ENCODE assay signal across 8 mouse cellular contexts in the genomic region with DNA sequence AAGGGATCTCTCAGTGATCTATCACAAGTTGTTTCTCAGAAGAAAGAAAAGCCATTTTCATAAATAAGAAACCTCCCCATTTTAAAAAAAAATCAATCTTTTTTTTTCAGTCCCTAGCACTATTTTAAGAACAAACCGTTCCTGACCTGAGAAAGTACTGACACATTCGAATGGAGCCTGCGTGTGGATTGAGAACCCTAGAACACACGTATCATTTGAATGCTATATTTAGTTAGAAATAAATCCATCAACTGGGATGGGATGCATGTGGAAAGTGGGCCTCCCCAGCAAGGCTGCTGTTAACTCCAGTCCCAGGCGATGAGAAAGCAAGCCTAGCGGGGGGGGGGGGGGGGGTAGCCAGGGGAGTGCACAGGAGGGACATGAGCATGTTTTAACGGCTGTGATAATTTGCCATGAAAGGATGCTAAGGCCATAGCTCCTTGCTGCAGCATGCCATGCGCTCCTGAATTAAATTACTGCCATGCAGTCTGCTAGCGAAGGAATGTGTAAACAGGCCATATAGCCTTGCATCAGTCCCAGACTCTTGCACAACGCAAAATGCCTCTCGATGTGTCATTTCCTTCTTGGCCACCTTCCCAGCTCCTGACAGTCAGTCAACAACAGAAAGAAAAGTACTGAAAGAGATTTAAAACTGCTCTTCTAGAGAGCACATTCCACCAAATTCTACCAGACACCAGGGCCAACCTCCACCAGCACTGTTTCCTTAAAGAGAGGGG.
DNase-seq lines count a peak whose midpoint lies in the region; ATAC-seq and TF ChIP-seq lines count a peak whose summit lies in the region.
"Had no signal": no experiment of that assay in that cellular context is flagged by ENCODE, and none has a peak within 500 bp of the region (broad histone marks: within the 10 kb centered on the region; RNA-seq: fewer than 3 reads in every experiment).

No protein-coding gene starts in this region.

- no peak overlapping the region for H3ac ChIP-seq in C2C12 (ENCODE audit: control insufficient read depth, insufficient read length, low read depth)

- 33% methylated on average over 11 of the region's 11 CpGs for WGBS in intestine, postnatal 0 days
- 22% methylated on average over 10 of the region's 11 CpGs for WGBS in limb, embryonic 13.5 days
- 33% methylated on average over 11 of the region's 11 CpGs for WGBS in neural tube, embryonic 13.5 days

- H3K79me3 ChIP-seq in C2C12 (ENCODE audit: low read depth), result peaks cover 73% of the 10 kb centered on the region

- no peak overlapping the region for H3K4me2 ChIP-seq in intestine, postnatal 0 days (replicated peaks; ENCODE audit: low read depth)
- no peak overlapping the region for H3K4me2 ChIP-seq in limb, embryonic 13.5 days (replicated peaks)
- no peak overlapping the region for H3K4me2 ChIP-seq in neural tube, embryonic 13.5 days

- ATAC-seq in Patski, result peak; percentile 90
- ATAC-seq in intestine, postnatal 0 days, result peak; percentile 47; the same call in 1 of the 2 replicates
- ATAC-seq in limb, embryonic 13.5 days (ENCODE audit: low FRiP score, low read depth), result peak; percentile 72
- peak; percentile 84 for ATAC-seq in neural tube, embryonic 13.5 days (ENCODE audit: low read depth)

- H3K27me3 ChIP-seq in C2C12 (ENCODE audit: control insufficient read depth, insufficient read depth, insufficient read length) (no peaks in the 10 kb centered on the region), Patski (no peaks in the 10 kb centered on the region)
- H3K27me3 ChIP-seq in intestine, postnatal 0 days (replicated peaks; ENCODE audit: control insufficient read depth, insufficient read depth, low read length), result no peaks in the 10 kb centered on the region
- peaks cover 11% of the 10 kb centered on the region for H3K27me3 ChIP-seq in limb, embryonic 13.5 days
- H3K27me3 ChIP-seq in neural tube, embryonic 13.5 days, result no peaks in the 10 kb centered on the region

- H3K9ac ChIP-seq in intestine, postnatal 0 days (ENCODE audit: low read depth, low read length), result no peak overlapping the region
- no peak overlapping the region for H3K9ac ChIP-seq in limb, embryonic 13.5 days
- H3K9ac ChIP-seq in neural tube, embryonic 13.5 days, result no peak overlapping the region

- TF ChIP-seq CTCF in C2C12 (IDR thresholded peaks at IDR 0.05; ENCODE audit: control insufficient read depth, insufficient read depth, insufficient read length) (no peak), Patski (IDR thresholded peaks at IDR 0.05) (no peak)
- TF ChIP-seq CTCF in gastrocnemius, adult 2 months (IDR thresholded peaks at IDR 0.05), result no peak
- TF ChIP-seq CTCF in intestine, postnatal 0 days (IDR thresholded peaks at IDR 0.05; ENCODE audit: low read depth), result no peak

- peaks cover 77% of the 10 kb centered on the region for H3K36me3 ChIP-seq in C2C12 (ENCODE audit: control insufficient read depth, insufficient read depth)
- no peaks in the 10 kb centered on the region for H3K36me3 ChIP-seq in intestine, postnatal 0 days (ENCODE audit: control insufficient read depth, insufficient read depth)
- no peaks in the 10 kb centered on the region for H3K36me3 ChIP-seq in limb, embryonic 13.5 days
- no peaks in the 10 kb centered on the region for H3K36me3 ChIP-seq in neural tube, embryonic 13.5 days

- intact Hi-C loops in gastrocnemius, adult 2 months (cut with DNase I), result no loop called here

- H3K4me3 ChIP-seq in C2C12 (ENCODE audit: insufficient read depth, poor library complexity, severe bottlenecking), result peak overlapping the region; percentile 0
- H3K4me3 ChIP-seq in gastrocnemius, adult 2 months, result peak overlapping the region; percentile 32; the same call in 1 of the 2 replicates
- no peak overlapping the region for H3K4me3 ChIP-seq in intestine, postnatal 0 days (ENCODE audit: low read depth, low read length)
- H3K4me3 ChIP-seq in limb, embryonic 13.5 days, result no peak overlapping the region
- no peak overlapping the region for H3K4me3 ChIP-seq in neural tube, embryonic 13.5 days
- H3K4me3 ChIP-seq: erythroblast, embryonic 14.5 days had no signal

- in situ Hi-C loops in Patski (cut with MboI; ENCODE audit: low pct_unique_long_range_greater_than_20kb), result no loop called here

- H3K9me3 ChIP-seq in intestine, postnatal 0 days (ENCODE audit: control insufficient read depth), result no peaks in the 10 kb centered on the region
- H3K9me3 ChIP-seq in limb, embryonic 13.5 days, result no peaks in the 10 kb centered on the region
- H3K9me3 ChIP-seq in neural tube, embryonic 13.5 days, result no peaks in the 10 kb centered on the region

- peaks cover 89% of the 10 kb centered on the region for H3K79me2 ChIP-seq in C2C12 (ENCODE audit: control insufficient read depth, insufficient read depth)

- H3K27ac ChIP-seq in gastrocnemius, adult 2 months, result peak overlapping the region; percentile 78
- no peak overlapping the region; the same call in 1 of the 2 replicates for H3K27ac ChIP-seq in intestine, postnatal 0 days (ENCODE audit: low read depth, low read length)
- H3K27ac ChIP-seq in limb, embryonic 13.5 days, result peak overlapping the region; percentile 69; the same call in 1 of the 2 replicates
- no peak overlapping the region for H3K27ac ChIP-seq in neural tube, embryonic 13.5 days (replicated peaks)

- DNase-seq in Patski (ENCODE audit: low read depth, low spot score), result peak; percentile 99
- peak; percentile 72 for DNase-seq in gastrocnemius, adult 2 months
- DNase-seq in cerebellum, adult 9-11 months, result no peak

- POLR2A ChIA-PET in Patski (lab: Charles Lee), result no interaction called here

- CTCF ChIA-PET in Patski (lab: Charles Lee), result interaction anchor here (1.3 kb wide), 1 partner anchor 254 kb away, joined by 4 read pairs; no protein-coding TSS in a partner anchor

- H3K4me1 ChIP-seq in intestine, postnatal 0 days (replicated peaks; ENCODE audit: control insufficient read depth, insufficient read depth, low read length), result no peaks in the 10 kb centered on the region
- peaks cover 22% of the 10 kb centered on the region for H3K4me1 ChIP-seq in limb, embryonic 13.5 days
- 0 out of 2 replicates have a peak, but pooled peaks cover 14% of the 10 kb centered on the region for H3K4me1 ChIP-seq in neural tube, embryonic 13.5 days (replicated peaks)

TF ChIP-seq in C2C12, 6 proteins besides CTCF, POLR2A, EP300 and RAD21:
- TF ChIP-seq CEBPB (IDR thresholded peaks at IDR 0.05; ENCODE audit: low read depth) (peak; percentile 100), MYOD1 (IDR thresholded peaks at IDR 0.05; ENCODE audit: control insufficient read depth, insufficient read length, low read depth) (peak; percentile 54), FOSL1 (IDR thresholded peaks at IDR 0.05; ENCODE audit: insufficient read depth, low read length, poor library complexity, severe bottlenecking) (peak; percentile 87), USF1 (IDR thresholded peaks at IDR 0.05; ENCODE audit: low read depth) (no peak), MAX (IDR thresholded peaks at IDR 0.05) (peak; percentile 99), MYOG (IDR thresholded peaks at IDR 0.05; ENCODE audit: control insufficient read depth, extremely low read depth, insufficient read length) (no peak)

Comparison
In these comparisons a context has a peak if more than half of its experiments do, and no peak if none do; other contexts are left out.
1. H3K4me3 ChIP-seq: peak in C2C12 (single experiment) and gastrocnemius, adult 2 months (single experiment); none in intestine, postnatal 0 days (single experiment), limb, embryonic 13.5 days (single experiment) and neural tube, embryonic 13.5 days (single experiment).
2. H3K27ac ChIP-seq: peak in gastrocnemius, adult 2 months (single experiment) and limb, embryonic 13.5 days (single experiment); none in intestine, postnatal 0 days (single experiment) and neural tube, embryonic 13.5 days (single experiment).
3. Peak in every context shown above with its lines, with median percentiles within 50 percentile points of each other: ATAC-seq.